Mouse (Mus musculus) erythroid progenitor cell, adult 5-6 weeks (primary cell): ENCODE measurements around the gene Olfr930. TPM values are rescaled to one million over a fixed set of nuclear protein-coding genes. Genes with fewer than 3 reads are reported as not detected.

ENCODE experiments used
- ATAC-seq: replicated peaks from 2 replicates; pipeline ENCODE4 v1.8.0; 2016; ENCODE audit warnings: moderate number of reproducible peaks, mild to moderate bottlenecking, moderate TSS enrichment, inconsistent platforms; ENCODE audit not compliant: poor library complexity, low FRiP score, severe bottlenecking
- total RNA-seq, 2 experiments: library from RNA; stranded (forward) in 1 of 2; stranded (reverse) in 1 of 2; fragments of 150-400 nt in 1 of 2; fragments of 186-747, 209-891 nt in 1 of 2; gene quantifications; 2 replicates each; pipeline versions ENCODE4 v1.2.3 to v1.2.4; 2015 to 2017; ENCODE audit warnings: low replicate concordance in 2 of 2

The Olfr930 gene
- total RNA-seq (2015; ENCODE audit: low replicate concordance) (not detected in 2 replicates), total RNA-seq (2017; ENCODE audit: low replicate concordance) (not detected in 2 replicates)

- ATAC-seq, result no peak
Observed at GRCm38 (mm10) chr9:38929509-38929908, at the start of gene Olfr930. TSS of gene Olfr930 (plus strand) at chr9:38929809.

- no peak for ATAC-seq
Observed at GRCm38 (mm10) chr9:38953401-38954123, 24.0 kb downstream of the Olfr930 start.

GRCm38 (mm10) chr9:38954124-38954416 is 24.5 kb downstream of the Olfr930 start:
- ATAC-seq, result no peak

DNA sequence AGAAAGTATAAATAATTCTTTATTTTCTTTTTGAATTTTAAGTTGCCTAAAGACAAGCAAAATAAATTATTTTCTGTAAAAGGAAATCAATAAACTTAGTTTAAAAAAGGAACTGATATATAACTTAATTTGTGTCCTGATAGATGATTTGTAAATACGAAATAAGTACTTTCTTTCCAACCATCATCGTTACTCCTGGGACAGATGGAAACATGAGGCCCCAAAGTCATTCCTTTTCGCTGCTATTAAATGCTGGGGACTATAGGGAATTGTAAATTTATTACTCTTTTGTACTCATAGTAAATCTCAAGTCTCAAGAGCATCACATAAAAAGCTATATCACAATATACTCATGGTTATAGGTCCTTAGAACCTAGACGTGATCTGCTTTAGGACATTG is 42.4 kb downstream of the Olfr930 start, which contains the start of gene Olfr933:
Gene Olfr933 (plus strand): TSS at position 301 of the 400 bp plus-strand sequence.
- no peak for ATAC-seq

Other genes with a start within 250 kb of the Olfr930 start
- not detected in 2 replicates for gene Olfr919, start 226.1 kb upstream of the Olfr930 start, total RNA-seq (2015; ENCODE audit: low replicate concordance)
- not detected in 2 replicates for gene Olfr919, start 226.1 kb upstream of the Olfr930 start, total RNA-seq (2017; ENCODE audit: low replicate concordance)
- 5.4 and 8.8 TPM in 2 replicates for gene Vwa5a, start 211.5 kb upstream of the Olfr930 start, total RNA-seq (2015; ENCODE audit: low replicate concordance)
- 3.9 and 5.1 TPM in 2 replicates for gene Vwa5a, start 211.5 kb upstream of the Olfr930 start, total RNA-seq (2017; ENCODE audit: low replicate concordance)
- gene Olfr920, start 177.5 kb upstream of the Olfr930 start, total RNA-seq (2015; ENCODE audit: low replicate concordance), result not detected in 2 replicates
- gene Olfr920, start 177.5 kb upstream of the Olfr930 start, total RNA-seq (2017; ENCODE audit: low replicate concordance), result 0.26 TPM in 1 of 2 replicates, not detected in the other
- gene Olfr921, start 156.7 kb upstream of the Olfr930 start, total RNA-seq (2015; ENCODE audit: low replicate concordance), result not detected in 2 replicates
- not detected in 2 replicates for gene Olfr921, start 156.7 kb upstream of the Olfr930 start, total RNA-seq (2017; ENCODE audit: low replicate concordance)
- gene Olfr922, start 115.2 kb upstream of the Olfr930 start, total RNA-seq (2015; ENCODE audit: low replicate concordance), result not detected in 2 replicates
- not detected in 2 replicates for gene Olfr922, start 115.2 kb upstream of the Olfr930 start, total RNA-seq (2017; ENCODE audit: low replicate concordance)
- not detected in 2 replicates for gene Olfr923, start 103.3 kb upstream of the Olfr930 start, total RNA-seq (2015; ENCODE audit: low replicate concordance)
- not detected in 2 replicates for gene Olfr923, start 103.3 kb upstream of the Olfr930 start, total RNA-seq (2017; ENCODE audit: low replicate concordance)
- gene Olfr924, start 85.4 kb upstream of the Olfr930 start, total RNA-seq (2015; ENCODE audit: low replicate concordance), result not detected in 2 replicates
- gene Olfr924, start 85.4 kb upstream of the Olfr930 start, total RNA-seq (2017; ENCODE audit: low replicate concordance), result not detected in 2 replicates
- not detected in 2 replicates for gene Olfr26, start 74.7 kb upstream of the Olfr930 start, total RNA-seq (2015; ENCODE audit: low replicate concordance)
- gene Olfr26, start 74.7 kb upstream of the Olfr930 start, total RNA-seq (2017; ENCODE audit: low replicate concordance), result not detected in 2 replicates
- not detected in 2 replicates for gene Olfr926, start 52.7 kb upstream of the Olfr930 start, total RNA-seq (2015; ENCODE audit: low replicate concordance)
- gene Olfr926, start 52.7 kb upstream of the Olfr930 start, total RNA-seq (2017; ENCODE audit: low replicate concordance), result not detected in 2 replicates
- not detected in 2 replicates for gene Olfr933, start 42.5 kb downstream of the Olfr930 start, total RNA-seq (2015; ENCODE audit: low replicate concordance)
- not detected in 2 replicates for gene Olfr933, start 42.5 kb downstream of the Olfr930 start, total RNA-seq (2017; ENCODE audit: low replicate concordance)
- not detected in 2 replicates for gene Olfr934, start 58.5 kb downstream of the Olfr930 start, total RNA-seq (2015; ENCODE audit: low replicate concordance)
- gene Olfr934, start 58.5 kb downstream of the Olfr930 start, total RNA-seq (2017; ENCODE audit: low replicate concordance), result not detected in 2 replicates
- gene Olfr935, start 69.9 kb downstream of the Olfr930 start, total RNA-seq (2015; ENCODE audit: low replicate concordance), result not detected in 2 replicates
- not detected in 2 replicates for gene Olfr935, start 69.9 kb downstream of the Olfr930 start, total RNA-seq (2017; ENCODE audit: low replicate concordance)
- gene Olfr146, start 93.6 kb downstream of the Olfr930 start, total RNA-seq (2015; ENCODE audit: low replicate concordance), result not detected in 2 replicates
- not detected in 2 replicates for gene Olfr146, start 93.6 kb downstream of the Olfr930 start, total RNA-seq (2017; ENCODE audit: low replicate concordance)
- not detected in 2 replicates for gene Olfr937, start 135.1 kb downstream of the Olfr930 start, total RNA-seq (2015; ENCODE audit: low replicate concordance)
- not detected in 2 replicates for gene Olfr937, start 135.1 kb downstream of the Olfr930 start, total RNA-seq (2017; ENCODE audit: low replicate concordance)
- gene Olfr938, start 149.1 kb downstream of the Olfr930 start, total RNA-seq (2015; ENCODE audit: low replicate concordance), result not detected in 2 replicates
- gene Olfr938, start 149.1 kb downstream of the Olfr930 start, total RNA-seq (2017; ENCODE audit: low replicate concordance), result not detected in 2 replicates
- gene Olfr27, start 198.3 kb downstream of the Olfr930 start, total RNA-seq (2015; ENCODE audit: low replicate concordance), result not detected in 2 replicates
- gene Olfr27, start 198.3 kb downstream of the Olfr930 start, total RNA-seq (2017; ENCODE audit: low replicate concordance), result not detected in 2 replicates
- gene Olfr943, start 236.5 kb downstream of the Olfr930 start, total RNA-seq (2015; ENCODE audit: low replicate concordance), result not detected in 2 replicates
- not detected in 2 replicates for gene Olfr943, start 236.5 kb downstream of the Olfr930 start, total RNA-seq (2017; ENCODE audit: low replicate concordance)